ENCODE assay signal across 22 mouse cellular contexts in the genomic region with DNA sequence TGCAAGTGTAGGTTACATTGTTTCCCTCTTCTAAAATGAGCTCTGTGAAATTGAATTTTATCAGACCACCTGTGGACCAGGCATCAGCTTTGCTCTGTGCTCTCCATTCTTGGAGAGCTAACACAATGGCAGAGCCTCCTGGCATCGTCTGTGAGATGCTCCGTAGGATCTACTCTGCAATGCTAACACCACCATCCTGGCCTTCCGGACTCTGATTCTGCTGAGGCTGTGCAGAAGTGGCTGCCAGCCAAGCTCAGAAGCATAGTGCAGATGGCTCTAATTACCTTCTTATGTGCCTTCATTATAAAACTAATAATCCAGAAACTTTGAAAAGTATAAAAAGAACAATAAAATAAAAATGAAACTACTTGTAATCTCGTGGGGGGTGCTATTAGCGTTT. TPM values are rescaled to one million over a fixed set of nuclear protein-coding genes. Genes with fewer than 3 reads are reported as not detected.
DNase-seq lines count a peak whose midpoint lies in the region; ATAC-seq and TF ChIP-seq lines count a peak whose summit lies in the region.
"Had no signal": no experiment of that assay in that cellular context is flagged by ENCODE, and none has a peak within 500 bp of the region (broad histone marks: within the 10 kb centered on the region; RNA-seq: fewer than 3 reads in every experiment).

No protein-coding gene starts in this region.

- DNase-seq in layer of hippocampus, adult 9-11 months = peak; percentile 32
- DNase-seq in layer of hippocampus, postnatal 10 days (ENCODE audit: low spot score in 2 of 2) = no peak
- no peak for DNase-seq in stomach, postnatal 0 days (ENCODE audit: low spot score)
- peak; percentile 79 to 86 for DNase-seq in cerebellum, postnatal 10 days
- DNase-seq in telencephalon, adult 2 months (ENCODE audit: low read depth, low spot score) = peak; percentile 6
- no peak for DNase-seq in thymus, postnatal 0 days (ENCODE audit: low spot score)
- DNase-seq in adrenal gland, adult 18-20 months (ENCODE audit: low spot score in 2 of 2) = no peak
- DNase-seq: adrenal gland, adult 8-10 months; B cell, adult 2 months; gastrocnemius, postnatal 25 days; liver; lung, postnatal 4 days; right cerebral cortex, postnatal 14 days; thymus, adult 18-20 months had no signal

- H3K4me3 ChIP-seq in stomach, embryonic 14.5 days (ENCODE audit: low read depth, low read length) = no peak overlapping the region
- H3K4me3 ChIP-seq in stomach, postnatal 0 days (ENCODE audit: low read depth, low read length) = no peak overlapping the region
- H3K4me3 ChIP-seq: heart, embryonic 13.5 days; intestine, embryonic 15.5 days; kidney, embryonic 15.5 days; left cerebral cortex, adult 2 months had no signal

- no peak for ATAC-seq in stomach, embryonic 14.5 days (ENCODE audit: insufficient number of reproducible peaks, insufficient read depth, low FRiP score, low read depth)
- ATAC-seq in stomach, postnatal 0 days (ENCODE audit: low FRiP score, low TSS enrichment) = no peak
- ATAC-seq: intestine, embryonic 15.5 days had no signal

- TF ChIP-seq CTCF in stomach, postnatal 0 days (IDR thresholded peaks at IDR 0.05; ENCODE audit: low read depth) = no peak

- H3K4me2 ChIP-seq in stomach, embryonic 14.5 days (replicated peaks; ENCODE audit: low read depth, low read length) = no peak overlapping the region
- H3K4me2 ChIP-seq in stomach, postnatal 0 days (replicated peaks; ENCODE audit: low read depth) = no peak overlapping the region
- H3K4me2 ChIP-seq: heart, embryonic 13.5 days; intestine, embryonic 15.5 days; kidney, embryonic 15.5 days; midbrain, embryonic 11.5 days had no signal

- H3K27ac ChIP-seq in stomach, embryonic 14.5 days (ENCODE audit: low read length) = peak overlapping the region; percentile 56; the same call in 1 of the 2 replicates
- no peak overlapping the region for H3K27ac ChIP-seq in stomach, postnatal 0 days (replicated peaks)
- H3K27ac ChIP-seq: heart, embryonic 13.5 days; intestine, embryonic 15.5 days; kidney, embryonic 15.5 days; left cerebral cortex, adult 2 months had no signal

- no peak overlapping the region for H3K9ac ChIP-seq in stomach, embryonic 14.5 days (replicated peaks; ENCODE audit: low read depth, low read length)
- H3K9ac ChIP-seq in stomach, postnatal 0 days (ENCODE audit: low read length) = no peak overlapping the region
- H3K9ac ChIP-seq: heart, embryonic 13.5 days; intestine, embryonic 15.5 days; kidney, embryonic 15.5 days had no signal

- H3K27me3 ChIP-seq in stomach, embryonic 14.5 days (ENCODE audit: control insufficient read depth, insufficient read depth, low read length) = no peaks in the 10 kb centered on the region
- no peaks in the 10 kb centered on the region for H3K27me3 ChIP-seq in stomach, postnatal 0 days (ENCODE audit: control insufficient read depth, insufficient read depth, low read length)
- H3K27me3 ChIP-seq: heart, embryonic 13.5 days; intestine, embryonic 15.5 days; kidney, embryonic 15.5 days had no signal

- no peaks in the 10 kb centered on the region for H3K9me3 ChIP-seq in stomach, embryonic 14.5 days (ENCODE audit: control insufficient read depth, low read depth, low read length)
- H3K9me3 ChIP-seq in stomach, postnatal 0 days (ENCODE audit: control insufficient read depth, low read length) = no peaks in the 10 kb centered on the region
- H3K9me3 ChIP-seq: heart, embryonic 13.5 days; intestine, embryonic 15.5 days; kidney, embryonic 15.5 days had no signal

- no peaks in the 10 kb centered on the region for H3K36me3 ChIP-seq in stomach, embryonic 14.5 days (ENCODE audit: control insufficient read depth, insufficient read depth, low read length)
- no peaks in the 10 kb centered on the region for H3K36me3 ChIP-seq in stomach, postnatal 0 days (ENCODE audit: control insufficient read depth, insufficient read depth, low read length)
- H3K36me3 ChIP-seq: heart, embryonic 13.5 days; intestine, embryonic 15.5 days; kidney, embryonic 15.5 days had no signal

- H3K4me1 ChIP-seq in stomach, embryonic 14.5 days (ENCODE audit: control insufficient read depth, insufficient read depth, low read length) = peaks cover 10% of the 10 kb centered on the region
- H3K4me1 ChIP-seq in stomach, postnatal 0 days (replicated peaks; ENCODE audit: control insufficient read depth, insufficient read depth) = no peaks in the 10 kb centered on the region
- H3K4me1 ChIP-seq: heart, embryonic 13.5 days; intestine, embryonic 15.5 days; kidney, embryonic 15.5 days had no signal

- 36% methylated on average over 5 of the region's 5 CpGs for WGBS in stomach, embryonic 14.5 days
- 34% methylated on average over 5 of the region's 5 CpGs for WGBS in stomach, postnatal 0 days

- TF ChIP-seq EP300 in stomach, postnatal 0 days (optimal IDR thresholded peaks at IDR 0.05) = no peak

RNA-seq across cellular contexts. Expression of a gene that starts 16.2 kb away (rescaled TPM):
- 1 to 10 TPM; 3.9 to 5.1 TPM for total RNA-seq in layer of hippocampus, postnatal 10 days (2021)
- 0.13 TPM in 2 replicates for polyA plus RNA-seq in stomach, embryonic 14.5 days (2014; fragmentation: Nextera tagmentation; extraction: Ambion mirVana)
- 0.27 and 0.30 TPM in 2 replicates for polyA plus RNA-seq in stomach, postnatal 0 days (2015; fragmentation: Nextera tagmentation; extraction: Ambion mirVana)
- polyA plus RNA-seq in thymus, postnatal 0 days (2015; fragmentation: Nextera tagmentation; extraction: Ambion mirVana) = 0.03 and 0.08 TPM in 2 replicates
- total RNA-seq in adrenal gland, adult 18-20 months (2021) = under 1 TPM; 0.06 to 0.23 TPM
- total RNA-seq: hematopoietic stem cell, adult 5-6 weeks had no signal
- polyA plus RNA-seq: embryonic facial prominence, embryonic 11.5 days had no signal

Comparison
In these comparisons a context has a peak if more than half of its experiments do, and no peak if none do; other contexts are left out.
1. DNase-seq: peak in layer of hippocampus, adult 9-11 months (single experiment), cerebellum, postnatal 10 days (2 of 2) and telencephalon, adult 2 months (single experiment); none in layer of hippocampus, postnatal 10 days (0 of 2), stomach, postnatal 0 days (single experiment), thymus, postnatal 0 days (single experiment) and adrenal gland, adult 18-20 months (0 of 2).